Mouse (Mus musculus) cerebellum, postnatal 36 days (tissue): ENCODE results near the gene Cacnb1.

Source experiments
- DNase-seq, 2 experiments: peaks; one replicate each; pipeline ENCODE4 v3.0.0; 2021 to 2022; ENCODE audit warnings: mixed read lengths in 2 of 2

The Cacnb1 gene

GRCm38 (mm10) chr11:98037871-98038270, 15.0 kb upstream of the Cacnb1 start:
- peak; percentile 34 to 41 for DNase-seq

GRCm38 (mm10) chr11:98035977-98036377, 13.1 kb upstream of the Cacnb1 start:
- peak; percentile 67 to 71 for DNase-seq

- DNase-seq = no peak
These were observed 12.0 kb upstream of the Cacnb1 start for GRCm38 (mm10) chr11:98034840-98035239.

GRCm38 (mm10) chr11:98034061-98034460, 11.2 kb upstream of the Cacnb1 start:
- no peak for DNase-seq

- peak; percentile 83 to 88 for DNase-seq
These were observed 8.6 kb upstream of the Cacnb1 start for GRCm38 (mm10) chr11:98031443-98031770.

- no peak for DNase-seq
These were observed 8.0 kb upstream of the Cacnb1 start for GRCm38 (mm10) chr11:98030701-98031442.

- DNase-seq = no peak
These were observed 5.0 kb upstream of the Cacnb1 start for GRCm38 (mm10) chr11:98027785-98028184.

GRCm38 (mm10) chr11:98027297-98027688, 4.5 kb upstream of the Cacnb1 start:
- no peak for DNase-seq

- peak; percentile 94 to 95 for DNase-seq
These were observed 3.9 kb upstream of the Cacnb1 start, which contains the start of gene Rpl19 for GRCm38 (mm10) chr11:98026570-98027296. Gene Rpl19 (plus strand): TSS chr11:98026710.

GRCm38 (mm10) chr11:98026248-98026569, 3.4 kb upstream of the Cacnb1 start:
- DNase-seq = no peak

GRCm38 (mm10) chr11:98024516-98024915, 1.7 kb upstream of the Cacnb1 start:
- no peak for DNase-seq

GRCm38 (mm10) chr11:98022253-98022554, 630 bp downstream of the Cacnb1 start:
- DNase-seq = no peak

- peak; percentile 40 to 52 for DNase-seq
These were observed 1.1 kb downstream of the Cacnb1 start for GRCm38 (mm10) chr11:98021565-98022252.

- DNase-seq = no peak
These were observed 1.7 kb downstream of the Cacnb1 start for GRCm38 (mm10) chr11:98021118-98021517.

GRCm38 (mm10) chr11:98020710-98021109, 2.1 kb downstream of the Cacnb1 start:
- DNase-seq = no peak

GRCm38 (mm10) chr11:98019883-98020610, 2.8 kb downstream of the Cacnb1 start:
- no peak for DNase-seq

GRCm38 (mm10) chr11:98018858-98019641, 3.8 kb downstream of the Cacnb1 start:
- DNase-seq = peak in 1 of 2 experiments; percentile 27

GRCm38 (mm10) chr11:98018222-98018621, 4.6 kb downstream of the Cacnb1 start:
- DNase-seq = no peak

GRCm38 (mm10) chr11:98016824-98017223, 6.0 kb downstream of the Cacnb1 start:
- no peak for DNase-seq

GRCm38 (mm10) chr11:98016177-98016576, 6.7 kb downstream of the Cacnb1 start:
- DNase-seq = no peak

- DNase-seq = no peak
These were observed 10.0 kb downstream of the Cacnb1 start for GRCm38 (mm10) chr11:98012831-98013230.

GRCm38 (mm10) chr11:98011716-98012115, 11.1 kb downstream of the Cacnb1 start:
- no peak for DNase-seq
